In genomic region chr5:114443566-114444367, GRCm38 (mm10) we compare ENCODE assay signal across 8 mouse cellular contexts. TPM values are rescaled to one million over a fixed set of nuclear protein-coding genes. Genes with fewer than 3 reads are reported as not detected.
DNase-seq lines count a peak whose midpoint lies in the region; ATAC-seq and TF ChIP-seq lines count a peak whose summit lies in the region.

TSS of gene Mmab (minus strand) at chr5:114444060.
TSS of gene Mvk (plus strand) at chr5:114444269.

- peak within 1 kb of the TSS; percentile 89 for H3K4me2 ChIP-seq in forebrain, embryonic 13.5 days
- peak within 1 kb of the TSS; percentile 88 for H3K4me2 ChIP-seq in liver, postnatal 0 days (ENCODE audit: low read depth, low read length)
- H3K4me2 ChIP-seq in neural tube, embryonic 14.5 days (ENCODE audit: low read depth, low read length): peak within 1 kb of the TSS; percentile 78

- H3K27ac ChIP-seq in ES-Bruce4 (ENCODE audit: insufficient read depth, low read length): peak within 1 kb of the TSS; percentile 10; the same call in 1 of the 2 replicates
- peak within 1 kb of the TSS; percentile 64 for H3K27ac ChIP-seq in forebrain, embryonic 13.5 days
- peak within 1 kb of the TSS; percentile 64 for H3K27ac ChIP-seq in liver, postnatal 0 days (ENCODE audit: low read depth)
- peak within 1 kb of the TSS; percentile 75 for H3K27ac ChIP-seq in neural tube, embryonic 14.5 days (ENCODE audit: low read depth, low read length)

- DNase-seq in heart, postnatal 10 days: peak; percentile 98 to 99
- DNase-seq in large intestine, adult 2 months (ENCODE audit: low read depth, low spot score): peak; percentile 88
- peak; percentile 96 for DNase-seq in liver, postnatal 0 days
- DNase-seq in testis, postnatal 10 days (ENCODE audit: low spot score): peak; percentile 99

- no peaks in the 10 kb centered on the region for H3K9me3 ChIP-seq in ES-Bruce4 (replicated peaks; ENCODE audit: control insufficient read depth, insufficient read depth, low read length, poor library complexity, severe bottlenecking)
- no peaks in the 10 kb centered on the region for H3K9me3 ChIP-seq in forebrain, embryonic 13.5 days (replicated peaks)
- H3K9me3 ChIP-seq in liver, postnatal 0 days (ENCODE audit: low read length): no peaks in the 10 kb centered on the region
- H3K9me3 ChIP-seq in neural tube, embryonic 14.5 days (ENCODE audit: control insufficient read depth, low read length): no peaks in the 10 kb centered on the region

- intact Hi-C loops in heart, postnatal 10 days (cut with DNase I): no loop called here

- no peaks in the 10 kb centered on the region for H3K27me3 ChIP-seq in ES-Bruce4 (ENCODE audit: control insufficient read depth, insufficient read depth, low read length, poor library complexity, severe bottlenecking)
- H3K27me3 ChIP-seq in forebrain, embryonic 13.5 days: no peaks in the 10 kb centered on the region
- no peaks in the 10 kb centered on the region for H3K27me3 ChIP-seq in liver, postnatal 0 days (ENCODE audit: insufficient read depth, low read length)
- H3K27me3 ChIP-seq in neural tube, embryonic 14.5 days (ENCODE audit: control insufficient read depth, insufficient read depth, low read length): no peaks in the 10 kb centered on the region

- peak; percentile 99 for ATAC-seq in cerebellum, adult (ENCODE audit: insufficient number of reproducible peaks, low FRiP score, low TSS enrichment)
- ATAC-seq in forebrain, embryonic 13.5 days: peak; percentile 99
- ATAC-seq in liver, postnatal 0 days: peak; percentile 98
- peak; percentile 98 for ATAC-seq in neural tube, embryonic 14.5 days (ENCODE audit: low read depth)

- peak within 1 kb of the TSS; percentile 81 for H3K4me3 ChIP-seq in ES-Bruce4 (ENCODE audit: low read depth, low read length)
- H3K4me3 ChIP-seq in forebrain, embryonic 13.5 days: peak within 1 kb of the TSS; percentile 80
- peak within 1 kb of the TSS; percentile 57 for H3K4me3 ChIP-seq in liver, postnatal 0 days (ENCODE audit: low read depth, low read length)
- H3K4me3 ChIP-seq in neural tube, embryonic 14.5 days (ENCODE audit: low read depth, low read length): peak within 1 kb of the TSS; percentile 75

- no peaks in the 10 kb centered on the region for H3K36me3 ChIP-seq in ES-Bruce4 (ENCODE audit: control insufficient read depth, insufficient read depth, low read length, poor library complexity, severe bottlenecking)
- H3K36me3 ChIP-seq in forebrain, embryonic 13.5 days (ENCODE audit: poor library complexity, severe bottlenecking): peaks cover 24% of the 10 kb centered on the region
- no peaks in the 10 kb centered on the region; the same call in 1 of the 2 replicates for H3K36me3 ChIP-seq in liver, postnatal 0 days (replicated peaks; ENCODE audit: insufficient read depth, low read length)
- 0 out of 2 replicates have a peak, but pooled peaks cover 4% of the 10 kb centered on the region for H3K36me3 ChIP-seq in neural tube, embryonic 14.5 days (ENCODE audit: control insufficient read depth, insufficient read depth, low read length)

- WGBS in forebrain, embryonic 13.5 days: 3% methylated on average over 43 of the region's 43 CpGs
- under 1% methylated on average over 43 of the region's 43 CpGs for WGBS in large intestine, adult 2 months
- WGBS in liver, postnatal 0 days (ENCODE audit: insufficient replicate concordance): 2% methylated on average over 39 of the region's 43 CpGs
- 3% methylated on average over 43 of the region's 43 CpGs for WGBS in neural tube, embryonic 14.5 days

- no peaks in the 10 kb centered on the region for H3K4me1 ChIP-seq in ES-Bruce4 (ENCODE audit: control insufficient read depth, insufficient read depth, low read length)
- peaks cover 15% of the 10 kb centered on the region for H3K4me1 ChIP-seq in forebrain, embryonic 13.5 days
- peaks cover 11% of the 10 kb centered on the region; the same call in 1 of the 2 replicates for H3K4me1 ChIP-seq in liver, postnatal 0 days (ENCODE audit: insufficient read depth)
- peaks cover 7% of the 10 kb centered on the region; the same call in 1 of the 2 replicates for H3K4me1 ChIP-seq in neural tube, embryonic 14.5 days (ENCODE audit: control insufficient read depth, insufficient read depth, low read length)

- TF ChIP-seq CTCF in ES-Bruce4 (IDR thresholded peaks at IDR 0.05; ENCODE audit: low read depth, low read length): no peak
- TF ChIP-seq CTCF in liver, postnatal 0 days (IDR thresholded peaks at IDR 0.05; ENCODE audit: low read depth): no peak

- TF ChIP-seq POLR2A in ES-Bruce4 (IDR thresholded peaks at IDR 0.05; ENCODE audit: insufficient read depth, low read length): no peak

- H3K9ac ChIP-seq in ES-Bruce4 (ENCODE audit: low read depth, poor library complexity, severe bottlenecking): peak within 1 kb of the TSS; percentile 90
- H3K9ac ChIP-seq in forebrain, embryonic 13.5 days: peak within 1 kb of the TSS; percentile 83
- H3K9ac ChIP-seq in liver, postnatal 0 days (replicated peaks): peak within 1 kb of the TSS; percentile 60
- H3K9ac ChIP-seq in neural tube, embryonic 14.5 days (replicated peaks; ENCODE audit: low read depth, low read length): peak within 1 kb of the TSS; percentile 72

- no peak; the same call in 1 of the 2 replicates for TF ChIP-seq EP300 in ES-Bruce4 (IDR thresholded peaks at IDR 0.05; ENCODE audit: insufficient read depth, low read depth, low read length)
- peak; percentile 83 for TF ChIP-seq EP300 in liver, postnatal 0 days (IDR thresholded peaks at IDR 0.05; ENCODE audit: low read depth)

RNA-seq across cellular contexts. Expression of gene Mmab, which starts in this region (rescaled TPM):
- polyA plus RNA-seq in ES-Bruce4 (2011; ENCODE audit: insufficient read depth, insufficient read length, low read depth, missing spikeins): 11.9 and 14.6 TPM in 2 replicates
- 18.9 and 20.8 TPM in 2 replicates for polyA plus RNA-seq in forebrain, embryonic 13.5 days (2015; fragmentation: Nextera tagmentation; extraction: Ambion mirVana)
- 10 to 100 TPM; 10.6 TPM for total RNA-seq in heart, postnatal 10 days (2021)
- 8.0 and 10.5 TPM in 2 replicates for polyA plus RNA-seq in large intestine, adult 2 months (2012; rRNA removed)
- 3.8 and 4.5 TPM in 2 replicates for polyA plus RNA-seq in liver, postnatal 0 days (2015; fragmentation: Nextera tagmentation; extraction: Ambion mirVana)
- 31.5 and 31.8 TPM in 2 replicates for polyA plus RNA-seq in neural tube, embryonic 14.5 days (2014; fragmentation: Nextera tagmentation; extraction: Ambion mirVana)

RNA-seq across cellular contexts. Expression of gene Mvk, which starts in this region (rescaled TPM):
- 16.7 and 18.3 TPM in 2 replicates for polyA plus RNA-seq in ES-Bruce4 (2011; ENCODE audit: insufficient read depth, insufficient read length, low read depth, missing spikeins)
- polyA plus RNA-seq in forebrain, embryonic 13.5 days (2015; fragmentation: Nextera tagmentation; extraction: Ambion mirVana): 44.4 and 50.7 TPM in 2 replicates
- 10 to 100 TPM in 1 of 2 experiments, 1 to 10 TPM in 1; 8.7 to 10.2 TPM for total RNA-seq in heart, postnatal 10 days (2021)
- 42.3 and 43.1 TPM in 2 replicates for polyA plus RNA-seq in large intestine, adult 2 months (2012; rRNA removed)
- 9.4 and 10.7 TPM in 2 replicates for polyA plus RNA-seq in liver, postnatal 0 days (2015; fragmentation: Nextera tagmentation; extraction: Ambion mirVana)
- 71.9 and 78.7 TPM in 2 replicates for polyA plus RNA-seq in neural tube, embryonic 14.5 days (2014; fragmentation: Nextera tagmentation; extraction: Ambion mirVana)

Comparison
In these comparisons a context has a peak if more than half of its experiments do, and no peak if none do; other contexts are left out.
1. Peak in every context shown above with its lines: DNase-seq, ATAC-seq, H3K4me3 ChIP-seq and H3K27ac ChIP-seq.
2. H3K27ac ChIP-seq: peak in every context shown above with its lines; median percentile 75 in neural tube, embryonic 14.5 days; 64 in forebrain, embryonic 13.5 days; 64 in liver, postnatal 0 days; 10 in ES-Bruce4.